Mouse (Mus musculus) heart, embryonic 14.5 days (tissue): Measurements from ENCODE around the gene Cdx2. TPM values are rescaled to one million over a fixed set of nuclear protein-coding genes. Genes with fewer than 3 reads are reported as not detected.

Experiments used
- ATAC-seq: fragments of 200-750 bp; cut with Nextera tagmentation; 2 replicates; pipeline ENCODE4 v1.8.0; 2017; ENCODE audit warnings: low read depth, moderate TSS enrichment; ENCODE audit not compliant: insufficient number of reproducible peaks, insufficient read depth, low FRiP score
- H3K27ac ChIP-seq, 2 experiments: fragments of 200-500 bp in 1 of 2; fragments of 300-500 bp in 1 of 2; sonication (generic) in 1 of 2; replicated peaks in 1 of 2; 2 replicates each; pipeline ENCODE4 v1.5.1; 2012 to 2014; ENCODE audit warnings: low read depth in 2 of 2, low read length in 2 of 2, control low read depth in 1 of 2, mild to moderate bottlenecking in 1 of 2, mixed read lengths in 1 of 2; ENCODE audit not compliant: control insufficient read depth in 1 of 2, insufficient read depth in 1 of 2
- H3K27me3 ChIP-seq: fragments of 300-500 bp; sonication (generic); 2 replicates; pipeline ENCODE4 v1.6.1; 2014; ENCODE audit warnings: mild to moderate bottlenecking, low read length, control low read depth; ENCODE audit not compliant: control insufficient read depth, insufficient read depth
- H3K36me3 ChIP-seq: fragments of 300-500 bp; sonication (generic); 2 replicates; pipeline ENCODE4 v1.6.1; 2014; ENCODE audit warnings: mild to moderate bottlenecking, control low read depth, low read length, mixed read lengths; ENCODE audit not compliant: control insufficient read depth, insufficient read depth
- H3K4me1 ChIP-seq, 2 experiments: fragments of 200-500 bp in 1 of 2; fragments of 300-500 bp in 1 of 2; sonication (generic) in 1 of 2; 2 replicates each; pipeline ENCODE4 v1.6.1; 2012 to 2014; ENCODE audit warnings: low read length in 2 of 2, control low read depth in 1 of 2, mixed read lengths in 1 of 2; ENCODE audit not compliant: control insufficient read depth in 2 of 2, insufficient read depth in 2 of 2
- H3K4me2 ChIP-seq: fragments of 300-500 bp; sonication (generic); 2 replicates; pipeline ENCODE4 v1.6.1; 2014; ENCODE audit warnings: mild to moderate bottlenecking, low read length
- H3K4me3 ChIP-seq, 2 experiments: fragments of 200-500 bp in 1 of 2; fragments of 300-500 bp in 1 of 2; sonication (generic) in 1 of 2; 2 replicates each; pipeline ENCODE4 v1.5.1; 2012 to 2014; ENCODE audit warnings: low read length in 2 of 2, mild to moderate bottlenecking in 2 of 2, control low read depth in 1 of 2, low read depth in 1 of 2, moderate library complexity in 1 of 2; ENCODE audit not compliant: control insufficient read depth in 1 of 2, insufficient read depth in 1 of 2
- H3K9ac ChIP-seq: fragments of 300-500 bp; sonication (generic); 2 replicates; pipeline ENCODE4 v1.6.1; 2014; ENCODE audit warnings: mild to moderate bottlenecking, low read length
- H3K9me3 ChIP-seq: fragments of 300-500 bp; sonication (generic); 2 replicates; pipeline ENCODE4 v1.6.1; 2016; ENCODE audit warnings: low read length, control low read depth; ENCODE audit not compliant: control insufficient read depth
- WGBS: fragments of 180-500 bp; shearing (Covaris S2); extraction: QIAGEN DNeasy Blood & Tissue Kit; methylation state at CpG from one replicate; pipeline ENCODE4 v1.1.7; 2014; 5-methylcytosine and 5-hydroxymethylcytosine counted together
- polyA plus RNA-seq: library from polyadenylated mRNA; unstranded; fragments of >200 nt; fragmentation: Nextera tagmentation; extraction: Ambion mirVana; gene quantifications from 2 replicates; pipeline ENCODE4 v1.2.1, GENCODE M21; 2014

Gene Cdx2
- polyA plus RNA-seq, 1 experiment from 2014 or later, result not detected

DNA sequence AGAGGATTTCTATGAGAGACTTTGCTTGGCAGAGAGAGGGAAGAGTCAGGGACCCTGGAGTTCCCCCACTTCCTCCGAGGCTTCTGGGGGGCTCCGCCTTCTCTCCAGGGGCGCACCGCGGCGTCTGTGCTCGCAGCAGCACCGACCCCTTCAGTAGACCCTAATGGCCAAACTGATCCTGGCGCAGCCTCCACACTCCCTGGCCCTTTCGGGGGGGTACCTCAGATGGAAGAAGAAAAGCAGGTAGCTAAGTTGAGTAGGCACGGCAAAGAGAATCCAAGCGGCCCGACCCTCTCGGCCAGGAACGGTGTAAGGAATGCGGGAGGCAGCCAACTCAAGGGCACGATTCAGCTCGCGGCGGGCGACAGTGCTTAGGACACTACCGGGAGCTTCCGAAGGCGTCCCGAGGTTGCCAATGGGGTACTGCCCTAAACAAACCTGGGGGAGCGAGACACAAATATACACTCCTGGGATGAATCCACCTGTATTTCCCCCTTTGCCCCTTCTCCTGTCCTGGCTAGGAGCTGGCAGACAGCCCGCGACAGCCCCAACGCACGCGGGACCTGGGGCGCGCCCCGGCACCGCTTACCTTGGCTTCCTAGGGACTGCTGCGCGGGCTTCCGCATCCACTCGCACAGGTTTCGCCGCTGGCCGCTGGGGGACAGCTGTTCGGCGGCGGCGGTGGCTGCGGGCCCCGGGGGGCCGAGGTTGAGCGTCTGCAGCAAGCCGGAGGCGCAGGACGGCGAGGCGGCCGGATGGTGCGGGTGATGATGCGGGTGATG, 1.0 kb downstream of the Cdx2 start:
- H3K27me3 ChIP-seq, result peaks cover 100% of the 10 kb centered on the region

DNA sequence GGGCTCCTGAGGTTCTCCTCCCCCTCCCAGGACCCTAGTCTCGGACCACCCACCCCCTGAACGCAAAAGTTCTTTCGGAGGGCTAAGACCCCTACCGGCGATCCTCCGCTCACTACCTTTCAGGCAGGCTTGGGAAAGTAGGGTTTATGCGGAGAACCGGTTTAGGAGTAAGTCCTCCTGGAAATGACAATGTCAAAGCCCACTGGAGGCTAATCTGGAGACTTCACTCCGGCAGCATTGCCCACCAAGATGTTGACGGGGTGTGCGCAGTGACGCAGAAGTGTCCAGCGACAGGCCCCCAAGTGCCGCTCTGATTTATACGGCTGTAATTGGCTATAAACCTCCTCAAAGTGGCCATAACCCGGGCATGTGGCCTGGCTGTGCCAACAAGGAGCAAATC, 1.9 kb downstream of the Cdx2 start:
- H3K4me2 ChIP-seq, result no peak overlapping the region
- WGBS, result under 1% methylated on average over 16 of the region's 16 CpGs
- ATAC-seq, result no peak
- H3K27me3 ChIP-seq, result peaks cover 100% of the 10 kb centered on the region
- no peak overlapping the region for H3K27ac ChIP-seq
- H3K4me1 ChIP-seq, result peaks cover 2 to 9% of the 10 kb centered on the region in 2 experiments; a peak in 3 of 4 replicates
- H3K36me3 ChIP-seq, result no peaks in the 10 kb centered on the region
- no peaks in the 10 kb centered on the region for H3K9me3 ChIP-seq
- H3K9ac ChIP-seq, result no peak overlapping the region
- H3K4me3 ChIP-seq, result peak overlapping the region in 1 of 2 experiments; percentile 9; a peak in 2 of 4 replicates

More for the DNA sequence above, 1.0 kb downstream of the Cdx2 start:
- H3K4me1 ChIP-seq, result peaks cover 2 to 8% of the 10 kb centered on the region in 2 experiments; a peak in 3 of 4 replicates
- peak overlapping the region; percentile 16; the same call in 1 of the 2 replicates for H3K4me2 ChIP-seq
- under 1% methylated on average over 49 of the region's 58 CpGs for WGBS
- no peaks in the 10 kb centered on the region for H3K36me3 ChIP-seq
- no peaks in the 10 kb centered on the region for H3K9me3 ChIP-seq
- ATAC-seq, result no peak
- H3K27ac ChIP-seq, result no peak overlapping the region
- H3K4me3 ChIP-seq, result 0 out of 4 replicates have a peak overlapping the region, but pooled peaks of 1 of the 2 experiments have one; percentile 19
- H3K9ac ChIP-seq, result no peak overlapping the region

DNA sequence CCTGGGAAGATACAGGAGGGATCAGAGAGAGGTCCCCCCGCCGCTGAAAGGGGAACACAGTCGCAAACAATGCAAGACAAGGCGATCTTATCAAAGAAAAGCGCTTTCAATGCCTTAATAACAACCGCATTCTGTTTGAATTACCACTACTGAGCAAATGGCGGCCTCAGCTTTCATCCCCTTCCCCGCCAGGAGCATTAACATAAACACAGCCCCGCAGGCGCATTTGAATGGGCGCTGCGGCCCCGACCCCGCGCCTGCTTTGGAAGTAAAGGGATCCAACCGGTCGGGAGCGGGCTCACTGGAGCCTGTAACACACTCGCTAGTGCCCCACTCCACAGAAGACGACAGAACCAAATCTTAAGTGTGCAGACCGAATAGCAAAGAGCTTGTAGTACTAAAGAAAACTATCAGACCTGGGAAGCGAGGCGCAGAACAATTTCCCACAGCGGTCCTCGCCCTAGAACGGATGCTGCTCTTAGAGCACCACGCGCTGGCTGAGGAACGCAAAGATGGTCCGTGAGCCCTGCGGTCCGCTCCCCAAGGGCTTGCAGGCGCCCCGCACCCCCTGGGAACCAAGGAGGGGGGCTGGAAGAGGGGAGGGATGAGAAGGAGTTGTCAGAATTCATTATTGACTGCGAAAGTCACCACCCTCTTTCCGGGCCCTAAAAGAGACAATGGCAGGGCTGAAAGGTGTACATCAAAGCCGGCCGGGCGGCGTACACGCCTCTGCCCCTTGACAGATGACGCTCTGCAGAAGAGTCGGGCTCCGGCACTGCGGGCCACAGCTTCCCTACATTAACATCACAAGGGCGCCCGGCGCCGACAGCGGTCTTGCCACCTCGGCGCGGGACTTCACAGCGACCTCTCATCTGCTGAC, 2.6 kb downstream of the Cdx2 start:
- no peak overlapping the region for H3K27ac ChIP-seq
- no peaks in the 10 kb centered on the region for H3K36me3 ChIP-seq
- ATAC-seq, result no peak
- no peaks in the 10 kb centered on the region for H3K9me3 ChIP-seq
- peaks cover 100% of the 10 kb centered on the region for H3K27me3 ChIP-seq
- H3K4me2 ChIP-seq, result no peak overlapping the region
- under 1% methylated on average over 54 of the region's 54 CpGs for whole genome bisulfite sequencing
- peaks cover 2 to 14% of the 10 kb centered on the region in 2 experiments; a peak in 3 of 4 replicates for H3K4me1 ChIP-seq
- H3K9ac ChIP-seq, result no peak overlapping the region
- peak overlapping the region in 1 of 2 experiments; percentile 9; a peak in 2 of 4 replicates for H3K4me3 ChIP-seq

DNA sequence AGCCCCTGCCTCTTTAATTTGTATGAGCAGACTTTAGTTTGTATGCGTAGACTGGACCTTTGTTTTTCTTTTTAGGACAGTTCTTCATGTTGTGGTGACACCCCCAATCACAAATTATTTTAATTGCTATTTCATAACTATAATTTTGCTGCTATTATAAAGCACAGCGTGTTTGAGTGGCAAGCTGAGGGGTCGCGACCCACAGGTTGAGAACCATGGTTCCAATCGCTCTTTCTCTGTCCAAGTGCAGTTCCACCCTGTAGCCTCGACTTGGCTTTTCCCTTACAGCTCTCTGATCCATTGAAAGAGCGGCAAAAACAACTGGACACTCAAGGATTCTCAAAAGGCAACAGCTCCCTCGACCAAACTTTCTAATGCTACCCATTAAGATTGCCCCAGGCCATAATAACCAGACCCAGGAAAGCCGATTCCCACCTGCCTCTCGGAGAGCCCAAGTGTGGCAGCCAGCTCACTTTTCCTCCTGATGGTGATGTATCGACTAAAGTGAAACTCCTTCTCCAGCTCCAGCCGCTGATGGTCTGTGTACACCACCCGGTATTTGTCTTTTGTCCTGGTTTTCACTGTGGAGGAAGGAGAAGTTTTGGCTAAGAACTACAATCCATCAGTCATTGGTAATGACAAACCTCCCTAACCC, 4.2 kb downstream of the Cdx2 start:
- Histone ChIP-seq H3K27me3 (peaks cover 100% of the 10 kb centered on the region), H3K4me3 (no peak overlapping the region), H3K27ac (no peak overlapping the region), H3K4me1 (peaks cover 2 to 14% of the 10 kb centered on the region in 2 experiments; a peak in 3 of 4 replicates), H3K4me2 (no peak overlapping the region), H3K9ac (no peak overlapping the region), H3K9me3 (no peaks in the 10 kb centered on the region), H3K36me3 (no peaks in the 10 kb centered on the region)
- no peak for ATAC-seq
- WGBS, result 4% methylated on average over 13 of the region's 13 CpGs

DNA sequence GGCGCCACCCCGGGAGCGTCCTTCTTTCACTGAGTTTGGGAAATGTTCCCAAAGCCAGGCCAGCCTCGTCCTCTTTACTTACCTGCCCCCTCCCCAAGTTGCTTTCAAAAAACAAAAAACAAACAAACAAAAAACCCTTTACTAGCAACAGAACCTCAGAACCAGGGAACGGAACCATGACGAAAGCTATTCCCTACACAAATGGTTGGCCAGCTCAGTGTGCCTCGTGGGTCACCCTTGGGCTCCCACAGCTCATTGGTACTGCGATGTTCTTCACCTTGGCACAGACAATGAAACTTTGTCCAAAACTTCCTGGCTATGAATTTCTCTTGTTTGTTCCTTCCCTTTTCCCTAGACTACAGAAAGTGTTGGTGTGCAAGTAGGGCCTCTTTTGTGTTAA, 4.9 kb downstream of the Cdx2 start:
- no peak for ATAC-seq
- peaks cover 100% of the 10 kb centered on the region for H3K27me3 ChIP-seq
- H3K4me1 ChIP-seq, result peaks cover 2 to 14% of the 10 kb centered on the region in 2 experiments; a peak in 3 of 4 replicates
- no peak overlapping the region for H3K4me2 ChIP-seq
- H3K36me3 ChIP-seq, result no peaks in the 10 kb centered on the region
- H3K9me3 ChIP-seq, result no peaks in the 10 kb centered on the region
- H3K9ac ChIP-seq, result no peak overlapping the region
- 4% methylated on average over 8 of the region's 8 CpGs for WGBS
- no peak overlapping the region for H3K4me3 ChIP-seq
- H3K27ac ChIP-seq, result no peak overlapping the region

DNA sequence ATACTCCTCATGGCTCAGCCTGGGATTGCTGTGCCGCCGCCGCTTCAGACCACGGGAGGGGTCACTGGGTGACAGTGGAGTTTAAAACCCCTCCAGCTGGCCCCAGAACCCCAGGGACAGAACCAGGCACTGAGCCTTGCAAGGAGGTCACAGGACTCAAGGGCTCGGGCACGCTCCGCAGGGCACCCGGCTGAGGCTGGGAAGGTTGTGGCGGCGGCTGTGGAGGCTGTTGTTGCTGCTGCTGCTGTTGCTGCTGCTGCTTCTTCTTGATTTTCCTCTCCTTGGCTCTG, 5.3 kb downstream of the Cdx2 start:
- 0% methylated on average over 10 of the region's 10 CpGs for WGBS
- Histone ChIP-seq H3K9me3 (no peaks in the 10 kb centered on the region), H3K36me3 (no peaks in the 10 kb centered on the region), H3K4me2 (no peak overlapping the region), H3K4me3 (no peak overlapping the region), H3K27ac (no peak overlapping the region), H3K27me3 (peaks cover 100% of the 10 kb centered on the region), H3K4me1 (peaks cover 2 to 12% of the 10 kb centered on the region in 2 experiments; a peak in 3 of 4 replicates), H3K9ac (no peak overlapping the region)
- no peak for ATAC-seq
